Mouse (Mus musculus) right cerebral cortex, postnatal 25 days (tissue): ENCODE results near the gene Olfr1493-ps1.

Source experiments
- DNase-seq: peaks from one replicate; pipeline ENCODE4 v3.0.0; 2022

Gene Olfr1493-ps1

GRCm38 (mm10) chr19:13722978-13723377, at the start of gene Olfr1493-ps1:
Gene Olfr1493-ps1 (plus strand): TSS chr19:13723278.
- no peak for DNase-seq

GRCm38 (mm10) chr19:13696968-13697367, 26.1 kb upstream of the Olfr1493-ps1 start, which contains the start of gene Olfr1491:
Gene Olfr1491 (plus strand): TSS chr19:13697268.
- no peak for DNase-seq

- no peak for DNase-seq
These were observed 16.4 kb downstream of the Olfr1493-ps1 start, which contains the start of gene Olfr1494 for GRCm38 (mm10) chr19:13739428-13739827. Gene Olfr1494 (plus strand): TSS chr19:13739728.

- DNase-seq: no peak
These were observed 26.3 kb downstream of the Olfr1493-ps1 start for GRCm38 (mm10) chr19:13749366-13749765.

GRCm38 (mm10) chr19:13764306-13764705, 41.2 kb downstream of the Olfr1493-ps1 start, which contains the start of gene Olfr1495:
Gene Olfr1495 (plus strand): TSS chr19:13764606.
- DNase-seq: no peak

- DNase-seq: no peak
These were observed 45.6 kb downstream of the Olfr1493-ps1 start for GRCm38 (mm10) chr19:13768565-13769276.

GRCm38 (mm10) chr19:13777578-13777977, 54.5 kb downstream of the Olfr1493-ps1 start, which contains the start of gene Olfr1496:
Gene Olfr1496 (plus strand): TSS chr19:13777878.
- DNase-seq: no peak
